Mouse (Mus musculus) natural killer cell, adult 2 months (primary cell): ENCODE data around the gene Tmem45a.
"Not testable (repeated sequence)": the region's sequence is repeated elsewhere in the genome, so short reads cannot be mapped to it uniquely, and the experiment has no call there.

Source experiments
- DNase-seq, 2 experiments: peaks; one replicate each; pipeline ENCODE4 v3.0.0; 2022; ENCODE audit warnings: low spot score in 2 of 2

Tmem45a gene

GRCm38 (mm10) chr16:56885824-56886615 lies at the start of gene Tmem45a:
Tmem45a (minus strand) TSS chr16:56886166.
- DNase-seq, result no peak

- DNase-seq, result no peak
Observed at GRCm38 (mm10) chr16:56928023-56928422, 42.1 kb upstream of the Tmem45a start, which contains the start of gene Lnp1. Lnp1 (minus strand) TSS chr16:56928061.

- no peak for DNase-seq
Observed at GRCm38 (mm10) chr16:56920102-56920657, 34.2 kb upstream of the Tmem45a start.

- no peak for DNase-seq
Observed at GRCm38 (mm10) chr16:56917230-56917629, 31.3 kb upstream of the Tmem45a start.

GRCm38 (mm10) chr16:56908986-56909385 lies 23.0 kb upstream of the Tmem45a start:
- DNase-seq, result no peak

- not testable (repeated sequence) for DNase-seq
Observed at GRCm38 (mm10) chr16:56902206-56902605, 16.2 kb upstream of the Tmem45a start.

- no peak for DNase-seq
Observed at GRCm38 (mm10) chr16:56891583-56891982, 5.6 kb upstream of the Tmem45a start.

- no peak for DNase-seq
Observed at GRCm38 (mm10) chr16:56886616-56887116, 700 bp upstream of the Tmem45a start.

- DNase-seq, result no peak
Observed at GRCm38 (mm10) chr16:56884811-56885210, 1.2 kb downstream of the Tmem45a start.

GRCm38 (mm10) chr16:56873410-56873809 lies 12.6 kb downstream of the Tmem45a start:
- DNase-seq, result no peak

- no peak for DNase-seq
Observed at GRCm38 (mm10) chr16:56870458-56870857, 15.5 kb downstream of the Tmem45a start.

- DNase-seq, result no peak
Observed at GRCm38 (mm10) chr16:56868361-56868760, 17.6 kb downstream of the Tmem45a start.

- DNase-seq, result no peak
Observed at GRCm38 (mm10) chr16:56867591-56867990, 18.4 kb downstream of the Tmem45a start.

GRCm38 (mm10) chr16:56852841-56853587 lies 33.0 kb downstream of the Tmem45a start:
- DNase-seq, result no peak

GRCm38 (mm10) chr16:56842988-56843387 lies 43.0 kb downstream of the Tmem45a start:
- no peak for DNase-seq

- no peak for DNase-seq
Observed at GRCm38 (mm10) chr16:56833312-56833711, 52.7 kb downstream of the Tmem45a start.

- no peak for DNase-seq
Observed at GRCm38 (mm10) chr16:56831986-56832385, 54.0 kb downstream of the Tmem45a start.

GRCm38 (mm10) chr16:56801370-56802109 lies 84.4 kb downstream of the Tmem45a start:
- no peak for DNase-seq

GRCm38 (mm10) chr16:56800946-56801345 lies 85.0 kb downstream of the Tmem45a start:
- no peak for DNase-seq

GRCm38 (mm10) chr16:56800469-56800868 lies 85.5 kb downstream of the Tmem45a start:
- DNase-seq, result no peak

GRCm38 (mm10) chr16:56799541-56800029 lies 86.4 kb downstream of the Tmem45a start:
- DNase-seq, result no peak
